In genomic region chr17:71561631-71562030, GRCm38 (mm10) we compare ENCODE assay signal across 8 mouse cellular contexts. TPM values are rescaled to one million over a fixed set of nuclear protein-coding genes. Genes with fewer than 3 reads are reported as not detected.
DNase-seq lines count a peak whose midpoint lies in the region; ATAC-seq and TF ChIP-seq lines count a peak whose summit lies in the region.

No protein-coding gene starts in this region.

- intact Hi-C loops in heart, postnatal 10 days (cut with DNase I) = loop anchor here (5.0 kb wide), 2 partner anchors 311 to 1221 kb away; no protein-coding TSS in a partner anchor

- no peak overlapping the region for H3K27ac ChIP-seq in heart, embryonic 11.5 days (ENCODE audit: low read depth, low read length)
- H3K27ac ChIP-seq in midbrain, postnatal 0 days (ENCODE audit: low read depth, low read length) = no peak overlapping the region
- H3K27ac ChIP-seq in midbrain, embryonic 15.5 days = no peak overlapping the region
- no peak overlapping the region for H3K27ac ChIP-seq in forebrain, embryonic 11.5 days (ENCODE audit: low read depth, low read length)

- H3K9ac ChIP-seq in heart, embryonic 11.5 days (ENCODE audit: low read depth, low read length) = no peak overlapping the region
- no peak overlapping the region for H3K9ac ChIP-seq in midbrain, postnatal 0 days (replicated peaks; ENCODE audit: low read length, poor library complexity, severe bottlenecking)
- H3K9ac ChIP-seq in midbrain, embryonic 15.5 days = no peak overlapping the region
- no peak overlapping the region for H3K9ac ChIP-seq in forebrain, embryonic 11.5 days (ENCODE audit: low read length)

- peak; percentile 73 for TF ChIP-seq CTCF in midbrain, postnatal 0 days (IDR thresholded peaks at IDR 0.05)

- H3K9me3 ChIP-seq in heart, embryonic 11.5 days (replicated peaks; ENCODE audit: control insufficient read depth, low read length) = no peaks in the 10 kb centered on the region
- no peaks in the 10 kb centered on the region for H3K9me3 ChIP-seq in midbrain, postnatal 0 days (ENCODE audit: low read length)
- H3K9me3 ChIP-seq in midbrain, embryonic 15.5 days = no peaks in the 10 kb centered on the region
- H3K9me3 ChIP-seq in forebrain, embryonic 11.5 days (ENCODE audit: control insufficient read depth, low read length) = no peaks in the 10 kb centered on the region

- no peaks in the 10 kb centered on the region for H3K4me1 ChIP-seq in heart, embryonic 11.5 days (ENCODE audit: control insufficient read depth, insufficient read depth, low read length)
- no peaks in the 10 kb centered on the region for H3K4me1 ChIP-seq in midbrain, postnatal 0 days (ENCODE audit: insufficient read depth, low read length)
- no peaks in the 10 kb centered on the region for H3K4me1 ChIP-seq in midbrain, embryonic 15.5 days
- no peaks in the 10 kb centered on the region for H3K4me1 ChIP-seq in forebrain, embryonic 11.5 days (replicated peaks; ENCODE audit: control insufficient read depth, insufficient read depth, low read length)

- no peak overlapping the region for H3K4me3 ChIP-seq in heart, embryonic 11.5 days (ENCODE audit: low read depth, low read length)
- H3K4me3 ChIP-seq in midbrain, postnatal 0 days (ENCODE audit: low read depth, low read length) = no peak overlapping the region
- H3K4me3 ChIP-seq in midbrain, embryonic 15.5 days = no peak overlapping the region
- H3K4me3 ChIP-seq in forebrain, embryonic 11.5 days (ENCODE audit: low read depth, low read length) = no peak overlapping the region

- H3K4me2 ChIP-seq in heart, embryonic 11.5 days = no peak overlapping the region
- H3K4me2 ChIP-seq in midbrain, postnatal 0 days (ENCODE audit: low read depth, low read length, poor library complexity, severe bottlenecking) = no peak overlapping the region
- no peak overlapping the region for H3K4me2 ChIP-seq in midbrain, embryonic 15.5 days
- no peak overlapping the region for H3K4me2 ChIP-seq in forebrain, embryonic 11.5 days (ENCODE audit: low read depth, low read length, severe bottlenecking)

- H3K36me3 ChIP-seq in heart, embryonic 11.5 days (ENCODE audit: control insufficient read depth, insufficient read depth, low read length) = no peaks in the 10 kb centered on the region
- H3K36me3 ChIP-seq in midbrain, postnatal 0 days (ENCODE audit: insufficient read depth, low read length) = no peaks in the 10 kb centered on the region
- H3K36me3 ChIP-seq in midbrain, embryonic 15.5 days (replicated peaks) = no peaks in the 10 kb centered on the region
- no peaks in the 10 kb centered on the region for H3K36me3 ChIP-seq in forebrain, embryonic 11.5 days (ENCODE audit: control insufficient read depth, insufficient read depth, low read length)

- DNase-seq in heart, postnatal 10 days = peak; percentile 24 to 54
- peak; percentile 44 for DNase-seq in midbrain, postnatal 0 days (ENCODE audit: low spot score)
- peak; percentile 27 for DNase-seq in R1 (ENCODE audit: low read depth, low spot score)
- DNase-seq in heart, postnatal 4 days = peak; percentile 33
- peak; percentile 5 to 30 for DNase-seq in natural killer cell, adult 2 months (ENCODE audit: low spot score in 2 of 2)
- DNase-seq in forebrain, embryonic 11.5 days (ENCODE audit: low spot score) = no peak

- H3K27me3 ChIP-seq in heart, embryonic 11.5 days (ENCODE audit: control insufficient read depth, insufficient read depth, low read length) = no peaks in the 10 kb centered on the region
- no peaks in the 10 kb centered on the region for H3K27me3 ChIP-seq in midbrain, postnatal 0 days (ENCODE audit: insufficient read depth, low read length)
- no peaks in the 10 kb centered on the region for H3K27me3 ChIP-seq in midbrain, embryonic 15.5 days (replicated peaks)
- no peaks in the 10 kb centered on the region for H3K27me3 ChIP-seq in forebrain, embryonic 11.5 days (ENCODE audit: control insufficient read depth, insufficient read depth, low read length)

- ATAC-seq in heart, embryonic 11.5 days (replicated peaks; ENCODE audit: insufficient number of reproducible peaks, low FRiP score, low TSS enrichment) = no peak
- no peak for ATAC-seq in midbrain, postnatal 0 days (ENCODE audit: low FRiP score)
- no peak for ATAC-seq in midbrain, embryonic 15.5 days (replicated peaks)
- no peak for ATAC-seq in forebrain, embryonic 11.5 days (replicated peaks; ENCODE audit: low FRiP score)

RNA-seq across cellular contexts. Expression of gene Spdya, which starts 9.8 kb away (rescaled TPM):
- total RNA-seq in heart, postnatal 10 days (2021) = under 1 TPM in 1 of 2 experiments, not detected in 1; 0.31 TPM
- 0.29 and 0.49 TPM in 2 replicates for polyA plus RNA-seq in heart, embryonic 11.5 days (2014; fragmentation: Nextera tagmentation; extraction: Ambion mirVana)
- 0.71 and 0.85 TPM in 2 replicates for total RNA-seq in midbrain, postnatal 0 days (2014; rRNA removed)
- polyA plus RNA-seq in midbrain, postnatal 0 days (2015; fragmentation: Nextera tagmentation; extraction: Ambion mirVana) = 2.5 and 2.7 TPM in 2 replicates
- 1.4 TPM in 2 replicates for polyA plus RNA-seq in midbrain, embryonic 15.5 days (2015; fragmentation: Nextera tagmentation; extraction: Ambion mirVana)
- total RNA-seq in heart, postnatal 4 days (2021) = under 1 TPM; 0.24 to 0.32 TPM
- polyA plus RNA-seq in forebrain, embryonic 11.5 days (2014; fragmentation: Nextera tagmentation; extraction: Ambion mirVana) = 1.3 and 2.2 TPM in 2 replicates

RNA-seq across cellular contexts. Expression of gene Ndc80, which starts 35.0 kb away (rescaled TPM):
- 1 to 10 TPM; 8.3 to 9.1 TPM for total RNA-seq in heart, postnatal 10 days (2021)
- 41.2 and 42.8 TPM in 2 replicates for polyA plus RNA-seq in heart, embryonic 11.5 days (2014; fragmentation: Nextera tagmentation; extraction: Ambion mirVana)
- total RNA-seq in midbrain, postnatal 0 days (2014; rRNA removed) = 0.44 and 0.80 TPM in 2 replicates
- polyA plus RNA-seq in midbrain, postnatal 0 days (2015; fragmentation: Nextera tagmentation; extraction: Ambion mirVana) = 2.8 and 3.3 TPM in 2 replicates
- 5.1 and 6.6 TPM in 2 replicates for polyA plus RNA-seq in midbrain, embryonic 15.5 days (2015; fragmentation: Nextera tagmentation; extraction: Ambion mirVana)
- total RNA-seq in heart, postnatal 4 days (2021) = 10 to 100 TPM; 21.3 to 25.3 TPM
- 69.3 and 70.5 TPM in 2 replicates for polyA plus RNA-seq in forebrain, embryonic 11.5 days (2014; fragmentation: Nextera tagmentation; extraction: Ambion mirVana)

RNA-seq across cellular contexts. Expression of gene Wdr43, which starts 54.1 kb away (rescaled TPM):
- 10 to 100 TPM; 25.5 to 27.7 TPM for total RNA-seq in heart, postnatal 10 days (2021)
- 54.4 and 60.0 TPM in 2 replicates for polyA plus RNA-seq in heart, embryonic 11.5 days (2014; fragmentation: Nextera tagmentation; extraction: Ambion mirVana)
- 50.9 and 87.3 TPM in 2 replicates for total RNA-seq in midbrain, postnatal 0 days (2014; rRNA removed)
- 34.3 and 36.5 TPM in 2 replicates for polyA plus RNA-seq in midbrain, postnatal 0 days (2015; fragmentation: Nextera tagmentation; extraction: Ambion mirVana)
- 52.4 and 53.0 TPM in 2 replicates for polyA plus RNA-seq in midbrain, embryonic 15.5 days (2015; fragmentation: Nextera tagmentation; extraction: Ambion mirVana)
- total RNA-seq in heart, postnatal 4 days (2021) = 10 to 100 TPM; 29.5 to 33.9 TPM
- 96.1 and 98.1 TPM in 2 replicates for polyA plus RNA-seq in forebrain, embryonic 11.5 days (2014; fragmentation: Nextera tagmentation; extraction: Ambion mirVana)
